Mouse (Mus musculus) liver, adult 2 months (tissue): ENCODE results near the gene Cdca4.

Experiments
- CTCF ChIP-seq: fragments of 200-500 bp; IDR thresholded peaks from 2 replicates; pipeline ENCODE4 v1.5.1; 2011; ENCODE audit warnings: low read depth, low read length, control low read depth
- POLR2A ChIP-seq: fragments of 200-500 bp; IDR thresholded peaks from 2 replicates; pipeline ENCODE4 v1.6.1; 2011; ENCODE audit warnings: low read length, control low read depth; ENCODE audit not compliant: insufficient read depth; ENCODE audit errors: extremely low read depth

GRCm38 (mm10) chr12:112874199-112874598 lies 45.0 kb upstream of the Cdca4 start:
- no peak for TF ChIP-seq CTCF
- TF ChIP-seq POLR2A = no peak
